Mouse (Mus musculus) olfactory bulb, adult 2 months (tissue): Measurements from ENCODE around the gene Aoah. TPM values are rescaled to one million over a fixed set of nuclear protein-coding genes. Genes with fewer than 3 reads are reported as not detected.

Experiments used
- H3K27ac ChIP-seq: fragments of 200-500 bp; 2 replicates; pipeline ENCODE4 v1.5.1; 2012; ENCODE audit warnings: low read depth, low read length; ENCODE audit not compliant: insufficient read depth
- H3K4me1 ChIP-seq: fragments of 200-500 bp; 2 replicates; pipeline ENCODE4 v1.6.1; 2012; ENCODE audit warnings: low read length; ENCODE audit not compliant: control insufficient read depth, insufficient read depth
- H3K4me3 ChIP-seq: fragments of 200-500 bp; 2 replicates; pipeline ENCODE4 v1.5.1; 2012; ENCODE audit warnings: mild to moderate bottlenecking, low read depth, low read length, moderate library complexity; ENCODE audit not compliant: insufficient read depth
- CTCF ChIP-seq: fragments of 200-500 bp; IDR thresholded peaks from 2 replicates; pipeline ENCODE4 v1.5.1; 2012; ENCODE audit warnings: low read depth, mild to moderate bottlenecking, low read length, moderate library complexity; ENCODE audit not compliant: insufficient read depth
- POLR2A ChIP-seq: fragments of 200-500 bp; IDR thresholded peaks from 2 replicates; pipeline ENCODE4 v1.6.1; 2012; ENCODE audit warnings: mild to moderate bottlenecking, low read depth, low read length, moderate library complexity; ENCODE audit not compliant: insufficient read depth
- WGBS: fragments of 180-500 bp; shearing (Covaris S2); methylation state at CpG from one replicate; pipeline ENCODE4 v1.1.7; 2018; 5-methylcytosine and 5-hydroxymethylcytosine counted together
- polyA plus RNA-seq: library from polyadenylated mRNA; stranded (reverse); fragments of >200 nt; gene quantifications from 2 replicates; pipeline ENCODE4 v1.2.4, GENCODE M21; 2012; ENCODE audit warnings: low replicate concordance; ENCODE audit not compliant: missing spikeins, insufficient read depth, insufficient read length

Aoah gene
- polyA plus RNA-seq, 1 experiment, result not detected

- Histone ChIP-seq H3K27ac (no peak overlapping the region), H3K4me1 (no peaks in the 10 kb centered on the region), H3K4me3 (no peak overlapping the region)
- WGBS, result 67% methylated on average over 6 of the region's 6 CpGs
- TF ChIP-seq POLR2A, result no peak
- no peak for TF ChIP-seq CTCF
Measured at GRCm38 (mm10) chr13:20940389-20940788, 146.5 kb downstream of the Aoah start.

DNA sequence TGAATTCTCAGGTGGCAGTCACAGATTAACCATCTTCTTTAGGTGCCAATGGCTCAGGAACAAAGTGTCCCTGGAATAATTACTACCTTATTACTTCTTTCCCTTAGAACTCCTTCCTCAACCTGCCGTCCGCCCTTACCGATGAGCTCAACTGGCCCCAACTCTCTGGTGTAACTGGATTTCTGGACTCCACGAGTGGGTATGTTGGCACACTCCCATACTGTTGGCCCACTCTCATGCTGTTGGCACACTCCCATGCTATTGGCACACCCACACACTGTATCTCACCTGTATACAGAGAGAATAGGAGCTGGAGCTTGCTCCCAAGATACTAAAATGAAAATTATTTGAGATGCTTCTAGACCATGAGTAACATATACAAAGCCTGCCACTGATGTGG is 147.8 kb downstream of the Aoah start:
- Histone ChIP-seq H3K27ac (no peak overlapping the region), H3K4me3 (no peak overlapping the region), H3K4me1 (no peaks in the 10 kb centered on the region)
- no peak for TF ChIP-seq POLR2A
- no peak for TF ChIP-seq CTCF
- 89% methylated on average over 4 of the region's 4 CpGs for WGBS

- no peak for TF ChIP-seq POLR2A
- TF ChIP-seq CTCF, result no peak
- WGBS, result 48% methylated on average over 3 of the region's 3 CpGs
- Histone ChIP-seq H3K4me1 (no peaks in the 10 kb centered on the region), H3K4me3 (no peak overlapping the region), H3K27ac (no peak overlapping the region)
Measured at GRCm38 (mm10) chr13:20963086-20963485, 169.2 kb downstream of the Aoah start.

- Histone ChIP-seq H3K27ac (no peak overlapping the region), H3K4me1 (no peaks in the 10 kb centered on the region), H3K4me3 (no peak overlapping the region)
- WGBS, result 58% methylated on average over 8 of the region's 8 CpGs
- TF ChIP-seq POLR2A, result no peak
- TF ChIP-seq CTCF, result no peak
Measured at GRCm38 (mm10) chr13:20981234-20982230, 187.6 kb downstream of the Aoah start.

DNA sequence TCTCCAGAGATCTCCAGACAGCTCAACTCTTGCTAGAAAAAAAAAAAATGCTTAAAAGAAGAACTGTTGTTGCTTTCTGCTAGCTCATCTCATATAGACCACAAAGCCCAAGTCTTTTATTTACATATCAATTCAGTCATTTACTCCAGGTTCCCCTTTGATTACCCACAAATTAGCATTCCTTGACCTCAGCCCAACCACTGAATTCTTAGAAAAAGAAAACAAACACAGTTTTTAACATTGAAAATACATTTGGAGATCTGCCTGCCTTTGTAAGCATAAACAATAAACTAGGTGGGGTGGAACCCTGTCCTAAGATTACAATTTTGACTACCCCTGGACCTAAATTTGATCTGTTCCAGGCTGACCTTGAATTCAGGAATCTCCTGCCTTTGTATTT is 191.6 kb downstream of the Aoah start:
- TF ChIP-seq CTCF, result no peak
- no peak for TF ChIP-seq POLR2A
- Histone ChIP-seq H3K4me1 (no peaks in the 10 kb centered on the region), H3K27ac (no peak overlapping the region), H3K4me3 (no peak overlapping the region)

DNA sequence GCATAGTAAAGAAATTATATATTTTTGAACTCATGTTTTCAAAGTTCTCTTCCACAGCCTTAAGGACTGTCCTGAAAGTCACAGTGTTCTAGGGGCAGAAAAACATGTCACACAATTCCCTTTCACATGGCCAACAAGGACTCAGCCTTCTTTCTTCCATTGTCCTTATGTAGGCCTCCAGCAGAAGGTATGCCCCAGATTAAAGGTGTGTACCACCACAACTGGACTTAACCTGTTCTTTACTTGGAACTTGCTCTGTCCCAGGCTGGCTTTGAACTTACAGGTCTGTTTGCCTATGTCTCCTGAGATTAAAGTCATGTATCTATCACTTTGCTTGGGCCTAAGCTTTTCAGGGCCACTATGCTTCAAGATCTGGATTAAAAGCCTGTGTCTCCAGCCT is 192.0 kb downstream of the Aoah start:
- no peaks in the 10 kb centered on the region for H3K4me1 ChIP-seq
- no peak overlapping the region for H3K4me3 ChIP-seq
- TF ChIP-seq POLR2A (no peak), CTCF (no peak)
- H3K27ac ChIP-seq, result no peak overlapping the region

DNA sequence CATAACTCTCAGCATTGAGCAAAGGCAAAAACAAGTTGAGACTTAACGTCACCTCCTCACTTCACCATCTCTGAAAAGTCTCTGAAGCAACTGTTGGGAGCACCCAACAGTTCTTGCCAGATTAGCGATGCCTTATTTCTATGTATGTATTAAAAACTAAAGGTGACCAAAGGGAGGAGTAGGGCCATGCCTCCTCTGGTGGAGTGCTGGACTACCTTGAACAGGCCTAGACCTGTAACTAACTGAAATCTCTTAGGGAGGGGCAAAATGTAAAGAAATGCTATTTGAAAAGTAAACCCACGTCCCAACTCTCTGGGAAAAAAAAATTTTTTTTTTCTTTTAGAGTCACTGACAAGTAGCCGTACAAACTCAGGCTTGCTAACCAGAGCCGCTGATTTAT is 211.3 kb downstream of the Aoah start:
- Histone ChIP-seq H3K4me1 (no peaks in the 10 kb centered on the region), H3K27ac (no peak overlapping the region), H3K4me3 (no peak overlapping the region)
- TF ChIP-seq CTCF, result no peak
- no peak for TF ChIP-seq POLR2A
- 92% methylated on average over 5 of the region's 5 CpGs for WGBS

- Histone ChIP-seq H3K4me1 (no peaks in the 10 kb centered on the region), H3K27ac (no peak overlapping the region), H3K4me3 (no peak overlapping the region)
- 74% methylated on average over 5 of the region's 5 CpGs for WGBS
- TF ChIP-seq POLR2A, result no peak
Measured at GRCm38 (mm10) chr13:21005642-21006320, 211.9 kb downstream of the Aoah start.

DNA sequence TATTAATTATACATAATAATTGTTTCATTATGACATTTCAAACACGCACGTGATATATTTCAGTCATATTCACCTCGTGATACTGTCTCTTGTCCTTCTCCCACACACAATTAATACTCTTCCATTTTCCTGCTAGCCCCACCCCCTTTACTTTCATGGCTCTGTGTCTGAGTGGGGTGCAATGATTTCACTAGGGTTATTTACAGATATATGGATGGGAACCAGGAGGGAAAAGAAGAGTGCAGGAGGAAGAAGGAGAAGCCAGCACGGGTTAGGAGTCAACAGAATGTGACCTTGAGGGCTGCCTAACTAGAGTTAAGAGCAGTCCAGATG is 212.4 kb downstream of the Aoah start:
- WGBS, result 90% methylated on average over 4 of the region's 4 CpGs
- no peaks in the 10 kb centered on the region for H3K4me1 ChIP-seq
- TF ChIP-seq CTCF (no peak), POLR2A (no peak)
- H3K27ac ChIP-seq, result no peak overlapping the region
- no peak overlapping the region for H3K4me3 ChIP-seq
